Comparison of ENCODE assay signal across 8 mouse cellular contexts in the genomic region with DNA sequence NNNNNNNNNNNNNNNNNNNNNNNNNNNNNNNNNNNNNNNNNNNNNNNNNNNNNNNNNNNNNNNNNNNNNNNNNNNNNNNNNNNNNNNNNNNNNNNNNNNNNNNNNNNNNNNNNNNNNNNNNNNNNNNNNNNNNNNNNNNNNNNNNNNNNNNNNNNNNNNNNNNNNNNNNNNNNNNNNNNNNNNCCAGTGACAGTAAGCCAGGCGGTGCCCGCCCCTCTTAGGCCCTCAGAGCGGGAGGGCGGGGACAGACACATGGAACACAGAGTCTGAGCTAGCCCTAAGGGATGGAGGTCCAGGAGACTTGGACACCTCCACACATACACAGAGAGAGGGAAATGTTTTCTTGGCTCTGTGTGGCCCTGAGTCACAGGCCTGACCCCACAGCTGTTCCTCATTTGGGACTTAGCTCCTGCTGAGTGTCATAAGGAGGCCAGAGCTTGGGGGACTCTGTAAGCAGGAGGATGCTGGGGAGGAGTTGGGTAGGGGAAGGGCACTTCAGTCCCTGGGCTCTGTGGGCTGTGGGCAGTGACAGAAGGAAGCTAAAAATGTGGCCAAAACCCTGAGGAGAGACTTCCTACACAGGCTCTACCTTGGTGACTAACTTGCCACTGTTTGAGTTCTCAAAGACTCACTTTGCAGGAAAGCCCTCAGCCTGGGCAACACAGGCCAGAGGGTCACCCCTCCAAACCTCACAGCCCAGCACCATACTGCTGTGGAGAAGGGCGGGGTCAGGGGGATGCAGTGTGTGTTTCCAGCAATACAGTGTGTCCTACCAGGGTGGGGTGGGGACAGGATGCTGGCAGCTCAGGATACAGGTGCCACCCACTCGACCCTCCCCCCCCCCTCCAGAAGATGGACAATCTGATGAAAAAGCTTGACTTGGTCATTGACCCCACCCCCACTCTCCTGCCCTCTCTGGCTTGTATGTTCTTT. TPM values are rescaled to one million over a fixed set of nuclear protein-coding genes. Genes with fewer than 3 reads are reported as not detected.
A peak's percentile ranks its signal among the peaks of the same experiment; 100 is the strongest.
DNase-seq lines count a peak whose midpoint lies in the region; ATAC-seq lines count a peak whose summit lies in the region.

No protein-coding gene starts in this region.

- WGBS in heart, embryonic 14.5 days = 54% methylated on average over 6 of the region's 6 CpGs

- H3K36me3 ChIP-seq in heart, embryonic 14.5 days (ENCODE audit: control insufficient read depth, insufficient read depth, low read length) = no peaks in the 10 kb centered on the region

- ATAC-seq in heart, embryonic 14.5 days (ENCODE audit: insufficient number of reproducible peaks, insufficient read depth, low FRiP score, low read depth) = peak; percentile 70
- ATAC-seq in monocyte, adult 5-6 weeks (replicated peaks; ENCODE audit: insufficient number of reproducible peaks, low FRiP score, low TSS enrichment, poor library complexity, severe bottlenecking) = peak; percentile 46; the same call in 1 of the 2 replicates

- intact Hi-C loops in left cerebral cortex, postnatal 36 days (cut with DNase I) = no loop called here
- intact Hi-C loops in left cerebral cortex, postnatal 10 days (cut with DNase I) = no loop called here

- DNase-seq in left cerebral cortex, postnatal 36 days (ENCODE audit: low spot score in 2 of 2) = peak; percentile 29 to 31
- no peak for DNase-seq in left cerebral cortex, postnatal 10 days (ENCODE audit: extremely low spot score in 1 of 2, low spot score in 2 of 2)
- peak; percentile 64 for DNase-seq in embryo, embryonic 11 days
- DNase-seq in liver = peak; percentile 94
- no peak for DNase-seq in adrenal gland, adult 18-20 months (ENCODE audit: low spot score in 2 of 2)
- DNase-seq in layer of hippocampus, adult 18-20 months (ENCODE audit: low spot score in 2 of 2) = no peak

- no peak overlapping the region for H3K4me3 ChIP-seq in heart, embryonic 14.5 days (ENCODE audit: control insufficient read depth in 1 of 2, insufficient read depth in 1 of 2, low read depth in 1 of 2, low read length in 2 of 2)

- H3K27ac ChIP-seq in heart, embryonic 14.5 days (replicated peaks in 1 of 2; ENCODE audit: control insufficient read depth in 1 of 2, insufficient read depth in 1 of 2, low read depth in 2 of 2, low read length in 2 of 2) = peak overlapping the region; percentile 4 to 53; a peak in 3 of 4 replicates

- no peaks in the 10 kb centered on the region for H3K9me3 ChIP-seq in heart, embryonic 14.5 days (ENCODE audit: control insufficient read depth, low read length)

- no peak overlapping the region for H3K4me2 ChIP-seq in heart, embryonic 14.5 days (ENCODE audit: low read length)

- peaks cover 8 to 11% of the 10 kb centered on the region in 2 experiments; a peak in 3 of 4 replicates for H3K4me1 ChIP-seq in heart, embryonic 14.5 days (ENCODE audit: control insufficient read depth in 2 of 2, insufficient read depth in 2 of 2, low read length in 2 of 2)

- no peak overlapping the region for H3K9ac ChIP-seq in heart, embryonic 14.5 days (ENCODE audit: low read length)

- no peaks in the 10 kb centered on the region for H3K27me3 ChIP-seq in heart, embryonic 14.5 days (ENCODE audit: control insufficient read depth, insufficient read depth, low read length)

RNA-seq across cellular contexts. Expression of a gene that starts 6.7 kb away (rescaled TPM):
- 10 to 100 TPM; 35.9 to 37.6 TPM for total RNA-seq in left cerebral cortex, postnatal 36 days (2021)
- total RNA-seq in left cerebral cortex, postnatal 10 days (2021) = 10 to 100 TPM; 46.4 to 46.6 TPM
- 1.8 and 2.5 TPM in 2 replicates for polyA plus RNA-seq in heart, embryonic 14.5 days (2014; fragmentation: Nextera tagmentation; extraction: Ambion mirVana)
- total RNA-seq in monocyte, adult 5-6 weeks (2017) = 0.76 to 2.3 TPM in 2 of 3 replicates, not detected in the other
- 1 to 10 TPM; 4.2 to 4.6 TPM for total RNA-seq in adrenal gland, adult 18-20 months (2021)
- total RNA-seq in layer of hippocampus, adult 18-20 months (2021) = 10 to 100 TPM; 43.4 to 47.4 TPM

RNA-seq across cellular contexts. Expression of a gene that starts 26.1 kb away (rescaled TPM):
- total RNA-seq in left cerebral cortex, postnatal 36 days (2021) = under 1 TPM; 0.57 to 0.79 TPM
- total RNA-seq in left cerebral cortex, postnatal 10 days (2021) = 1 to 10 TPM in 1 of 2 experiments, under 1 TPM in 1; 0.56 to 1.2 TPM
- polyA plus RNA-seq in heart, embryonic 14.5 days (2014; fragmentation: Nextera tagmentation; extraction: Ambion mirVana) = 0.09 TPM in 2 replicates
- total RNA-seq in monocyte, adult 5-6 weeks (2017) = 0.29 TPM in 1 of 3 replicates, not detected in the others
- 1 to 10 TPM in 1 of 2 experiments, not detected in 1; 4.4 TPM for total RNA-seq in adrenal gland, adult 18-20 months (2021)
- total RNA-seq in layer of hippocampus, adult 18-20 months (2021) = 1 to 10 TPM; 1.1 to 1.2 TPM

RNA-seq across cellular contexts. Expression of a gene that starts 27.9 kb away (rescaled TPM):
- total RNA-seq in left cerebral cortex, postnatal 36 days (2021) = under 1 TPM; 0.35 to 0.50 TPM
- total RNA-seq in left cerebral cortex, postnatal 10 days (2021) = under 1 TPM; 0.24 to 0.28 TPM
- 0.11 and 0.19 TPM in 2 replicates for polyA plus RNA-seq in heart, embryonic 14.5 days (2014; fragmentation: Nextera tagmentation; extraction: Ambion mirVana)
- total RNA-seq in monocyte, adult 5-6 weeks (2017) = 0.19 to 0.43 TPM in 2 of 3 replicates, not detected in the other
- 1 to 10 TPM in 1 of 2 experiments, not detected in 1; 2.8 TPM for total RNA-seq in adrenal gland, adult 18-20 months (2021)
- under 1 TPM; 0.13 to 0.25 TPM for total RNA-seq in layer of hippocampus, adult 18-20 months (2021)

RNA-seq across cellular contexts. Expression of a gene that starts 52.1 kb away (rescaled TPM):
- total RNA-seq in left cerebral cortex, postnatal 36 days (2021) = 10 to 100 TPM; 11.4 to 11.5 TPM
- 10 to 100 TPM; 16.5 to 16.7 TPM for total RNA-seq in left cerebral cortex, postnatal 10 days (2021)
- polyA plus RNA-seq in heart, embryonic 14.5 days (2014; fragmentation: Nextera tagmentation; extraction: Ambion mirVana) = 5.3 and 7.6 TPM in 2 replicates
- 11.8 to 14.7 TPM (median 13.1 TPM) in 3 replicates for total RNA-seq in monocyte, adult 5-6 weeks (2017)
- 100 to 1,000 TPM; 117 to 127 TPM for total RNA-seq in adrenal gland, adult 18-20 months (2021)
- 10 to 100 TPM; 10.0 to 14.5 TPM for total RNA-seq in layer of hippocampus, adult 18-20 months (2021)

Comparison
In these comparisons a context has a peak if more than half of its experiments do, and no peak if none do; other contexts are left out.
1. DNase-seq: peak in left cerebral cortex, postnatal 36 days (2 of 2), embryo, embryonic 11 days (single experiment) and liver (single experiment); none in left cerebral cortex, postnatal 10 days (0 of 2), adrenal gland, adult 18-20 months (0 of 2) and layer of hippocampus, adult 18-20 months (0 of 2).
2. RNA of a gene that starts 6.7 kb away (total RNA-seq): 43.4 to 47.4 TPM in layer of hippocampus, adult 18-20 months, 46.4 to 46.6 TPM in left cerebral cortex, postnatal 10 days and 35.9 to 37.6 TPM in left cerebral cortex, postnatal 36 days; 4.2 to 4.6 TPM in adrenal gland, adult 18-20 months and 0.76 to 2.3 TPM in monocyte, adult 5-6 weeks; every median in the first group is over 4 times any median in the second.